Mouse (Mus musculus): ENCODE measurements around the gene Ivd. TPM values are rescaled to one million over a fixed set of nuclear protein-coding genes. Genes with fewer than 3 reads are reported as not detected.
A peak's percentile ranks its signal among the peaks of the same experiment; 100 is the strongest.

Ivd gene
- polyA plus RNA-seq, 1 experiment from 2014 or later: 42.8 TPM

- Histone ChIP-seq H3K4me2 (replicated peaks) (peak overlapping the region; percentile 97), H3K4me3 (replicated peaks) (peak overlapping the region; percentile 93), H3K36me3 (no peaks in the 10 kb centered on the region), H3K9me3 (no peaks in the 10 kb centered on the region), H3K9ac (replicated peaks) (peak overlapping the region; percentile 93), H3K4me1 (replicated peaks) (peaks cover 74% of the 10 kb centered on the region), H3K27ac (peak overlapping the region; percentile 90), H3K27me3 (peaks cover 44% of the 10 kb centered on the region)
- WGBS: 1% methylated on average over 65 of the region's 120 CpGs
- peak; percentile 85 for ATAC-seq
Observed at GRCm38 (mm10) chr2:118901175-118902031, 39.6 kb downstream of the Ivd start.

GRCm38 (mm10) chr2:118902051-118903025, 40.6 kb downstream of the Ivd start:
- peak overlapping the region; percentile 97 for H3K4me2 ChIP-seq (replicated peaks)
- peaks cover 66% of the 10 kb centered on the region for H3K4me1 ChIP-seq (replicated peaks)
- no peaks in the 10 kb centered on the region for H3K9me3 ChIP-seq
- peak overlapping the region; percentile 93 for H3K9ac ChIP-seq (replicated peaks)
- peak overlapping the region; percentile 93 for H3K4me3 ChIP-seq (replicated peaks)
- under 1% methylated on average over 68 of the region's 106 CpGs for WGBS
- peak; percentile 25 for ATAC-seq
- peak overlapping the region; percentile 90 for H3K27ac ChIP-seq
- H3K36me3 ChIP-seq: no peaks in the 10 kb centered on the region
- peaks cover 34% of the 10 kb centered on the region for H3K27me3 ChIP-seq

GRCm38 (mm10) chr2:118903333-118903741, 41.6 kb downstream of the Ivd start:
- Histone ChIP-seq H3K27me3 (peaks cover 24% of the 10 kb centered on the region), H3K4me3 (replicated peaks) (peak overlapping the region; percentile 93), H3K4me1 (replicated peaks) (peaks cover 56% of the 10 kb centered on the region), H3K27ac (0 out of 2 replicates have a peak overlapping the region, but pooled peaks have one; percentile 90), H3K9me3 (no peaks in the 10 kb centered on the region), H3K4me2 (replicated peaks) (peak overlapping the region; percentile 97), H3K9ac (replicated peaks) (peak overlapping the region; percentile 93; the same call in 1 of the 2 replicates), H3K36me3 (no peaks in the 10 kb centered on the region)
- no peak for ATAC-seq
- 5% methylated on average over 10 of the region's 10 CpGs for whole genome bisulfite sequencing

GRCm38 (mm10) chr2:118905433-118906117, 43.8 kb downstream of the Ivd start:
- H3K4me1 ChIP-seq (replicated peaks): peaks cover 53% of the 10 kb centered on the region
- H3K27ac ChIP-seq: no peak overlapping the region
- H3K9me3 ChIP-seq: no peaks in the 10 kb centered on the region
- H3K4me3 ChIP-seq (replicated peaks): no peak overlapping the region
- no peak for ATAC-seq
- 87% methylated on average over 7 of the region's 7 CpGs for WGBS
- no peak overlapping the region for H3K4me2 ChIP-seq (replicated peaks)
- 0 out of 2 replicates have a peak overlapping the region, but pooled peaks have one; percentile 3 for H3K9ac ChIP-seq (replicated peaks)
- peaks cover 2% of the 10 kb centered on the region; the same call in 1 of the 2 replicates for H3K27me3 ChIP-seq
- no peaks in the 10 kb centered on the region for H3K36me3 ChIP-seq

GRCm38 (mm10) chr2:118906118-118906492, 44.4 kb downstream of the Ivd start:
- 79% methylated on average over 5 of the region's 5 CpGs for WGBS
- no peak for ATAC-seq
- no peak overlapping the region for H3K9ac ChIP-seq (replicated peaks)
- H3K4me3 ChIP-seq (replicated peaks): no peak overlapping the region
- H3K9me3 ChIP-seq: no peaks in the 10 kb centered on the region
- H3K27me3 ChIP-seq: no peaks in the 10 kb centered on the region
- no peak overlapping the region for H3K4me2 ChIP-seq (replicated peaks)
- no peaks in the 10 kb centered on the region for H3K36me3 ChIP-seq
- H3K27ac ChIP-seq: no peak overlapping the region
- H3K4me1 ChIP-seq (replicated peaks): peaks cover 54% of the 10 kb centered on the region

GRCm38 (mm10) chr2:118907781-118908180, 46.0 kb downstream of the Ivd start:
- no peak overlapping the region for H3K9ac ChIP-seq (replicated peaks)
- no peak overlapping the region for H3K4me2 ChIP-seq (replicated peaks)
- H3K27me3 ChIP-seq: no peaks in the 10 kb centered on the region
- no peaks in the 10 kb centered on the region for H3K36me3 ChIP-seq
- 93% methylated on average over 3 of the region's 3 CpGs for WGBS
- H3K27ac ChIP-seq: no peak overlapping the region
- no peak for ATAC-seq
- H3K4me3 ChIP-seq (replicated peaks): no peak overlapping the region
- no peaks in the 10 kb centered on the region for H3K9me3 ChIP-seq
- peaks cover 59% of the 10 kb centered on the region for H3K4me1 ChIP-seq (replicated peaks)

GRCm38 (mm10) chr2:118909151-118909550, 47.4 kb downstream of the Ivd start:
- no peak for ATAC-seq

GRCm38 (mm10) chr2:118910605-118911278, 49.0 kb downstream of the Ivd start:
- Histone ChIP-seq H3K4me2 (replicated peaks) (no peak overlapping the region), H3K27ac (no peak overlapping the region), H3K36me3 (0 out of 2 replicates have a peak, but pooled peaks cover under 1% of the 10 kb centered on the region), H3K9ac (replicated peaks) (no peak overlapping the region), H3K9me3 (no peaks in the 10 kb centered on the region), H3K4me3 (replicated peaks) (no peak overlapping the region), H3K4me1 (replicated peaks) (peaks cover 56% of the 10 kb centered on the region), H3K27me3 (no peaks in the 10 kb centered on the region)
- ATAC-seq: no peak
- 80% methylated on average over 7 of the region's 7 CpGs for WGBS

More at GRCm38 (mm10) chr2:118909151-118909550, 47.4 kb downstream of the Ivd start:
- no peaks in the 10 kb centered on the region for H3K9me3 ChIP-seq
- peaks cover 59% of the 10 kb centered on the region for H3K4me1 ChIP-seq (replicated peaks)
- 61% methylated on average over 1 of the region's 1 CpGs for WGBS
- H3K4me3 ChIP-seq (replicated peaks): no peak overlapping the region
- no peak overlapping the region for H3K27ac ChIP-seq
- no peak overlapping the region for H3K9ac ChIP-seq (replicated peaks)
- H3K4me2 ChIP-seq (replicated peaks): no peak overlapping the region
- no peaks in the 10 kb centered on the region for H3K27me3 ChIP-seq
- H3K36me3 ChIP-seq: no peaks in the 10 kb centered on the region

GRCm38 (mm10) chr2:118912706-118913105, 51.0 kb downstream of the Ivd start:
- Histone ChIP-seq H3K9ac (replicated peaks) (0 out of 2 replicates have a peak overlapping the region, but pooled peaks have one; percentile 28), H3K36me3 (peaks cover 20% of the 10 kb centered on the region), H3K27me3 (no peaks in the 10 kb centered on the region), H3K4me3 (replicated peaks) (no peak overlapping the region), H3K27ac (no peak overlapping the region), H3K4me1 (replicated peaks) (peaks cover 48% of the 10 kb centered on the region), H3K9me3 (no peaks in the 10 kb centered on the region), H3K4me2 (replicated peaks) (no peak overlapping the region)
- no peak for ATAC-seq
- 70% methylated on average over 8 of the region's 8 CpGs for WGBS

- WGBS: 57% methylated on average over 11 of the region's 11 CpGs
- 0 out of 2 replicates have a peak, but pooled peaks have one; percentile 44 for ATAC-seq
- Histone ChIP-seq H3K9me3 (no peaks in the 10 kb centered on the region), H3K36me3 (peaks cover 27% of the 10 kb centered on the region), H3K4me2 (replicated peaks) (no peak overlapping the region), H3K4me3 (replicated peaks) (no peak overlapping the region), H3K4me1 (replicated peaks) (peaks cover 45% of the 10 kb centered on the region), H3K27ac (no peak overlapping the region), H3K9ac (replicated peaks) (peak overlapping the region; percentile 28; the same call in 1 of the 2 replicates), H3K27me3 (no peaks in the 10 kb centered on the region)
Observed at GRCm38 (mm10) chr2:118913551-118914276, 52.0 kb downstream of the Ivd start.
